Mouse (Mus musculus) liver, postnatal 0 days (tissue): ENCODE data around the gene Mta3.

Experiments used
- CTCF ChIP-seq: sonication (generic); IDR thresholded peaks from 2 replicates; pipeline ENCODE4 v1.5.1; 2016; ENCODE audit warnings: antibody characterized with exemption, low read depth
- EP300 ChIP-seq: IDR thresholded peaks from 2 replicates; pipeline ENCODE4 v1.6.1; 2016; ENCODE audit warnings: antibody characterized with exemption, low read depth, mild to moderate bottlenecking

- TF ChIP-seq CTCF (no peak), EP300 (no peak)
Observed at GRCm38 (mm10) chr17:83799506-83800050, 93.6 kb downstream of the Mta3 start.
